Mouse (Mus musculus): Measurements from ENCODE around the gene Ddx28.

DNA sequence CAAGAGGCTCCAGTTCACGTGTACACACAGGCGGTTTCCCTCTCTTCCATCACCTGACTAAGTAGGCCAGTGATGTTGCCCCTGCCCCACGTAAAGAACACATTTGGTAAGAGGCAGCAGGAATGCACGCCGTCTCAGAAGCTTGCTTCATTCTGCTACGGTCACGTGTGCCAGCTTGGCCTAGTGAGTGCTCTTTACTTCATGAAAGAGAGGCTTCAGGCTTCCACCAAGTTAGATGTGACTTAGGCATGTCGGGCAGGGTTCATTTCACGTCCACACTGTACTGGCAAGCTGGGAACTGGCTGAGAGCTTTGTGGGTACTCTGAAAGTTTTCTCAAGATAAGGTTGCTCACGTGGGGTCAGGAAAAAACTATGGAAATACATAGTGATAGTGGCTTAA lies 27.0 kb upstream of the Ddx28 start:
- TF ChIP-seq CTCF (IDR thresholded peaks at IDR 0.05; ENCODE audit: low read depth), result no peak
- TF ChIP-seq EP300 (IDR thresholded peaks at IDR 0.05; ENCODE audit: low read depth), result no peak
